Comparison of ENCODE assay signal across 1 mouse cellular context in genomic region chr3:96579885-96580454, GRCm38 (mm10).
TF ChIP-seq lines count a peak whose summit lies in the region.

No protein-coding gene starts in this region.

TF ChIP-seq in MEL, 35 proteins besides CTCF, POLR2A, EP300 and RAD21:
- TF ChIP-seq NELFE (IDR thresholded peaks at IDR 0.05; ENCODE audit: low read depth, low read length): peak; percentile 72
- peak; percentile 100 for TF ChIP-seq ZC3H11A (IDR thresholded peaks at IDR 0.05; ENCODE audit: low read depth, low read length)
- peak; percentile 73 for TF ChIP-seq TBP (IDR thresholded peaks at IDR 0.05; ENCODE audit: low read depth, low read length)
- TF ChIP-seq ELF1 (IDR thresholded peaks at IDR 0.05; ENCODE audit: low read depth, low read length): peak; percentile 88
- TF ChIP-seq BHLHE40 (IDR thresholded peaks at IDR 0.05; ENCODE audit: borderline replicate concordance, low read depth, low read length): peak; percentile 59; the same call in 1 of the 2 replicates
- TF ChIP-seq MXI1 (IDR thresholded peaks at IDR 0.05; ENCODE audit: low read depth, low read length): peak; percentile 92
- peak; percentile 60; the same call in 1 of the 2 replicates for TF ChIP-seq USF1 (IDR thresholded peaks at IDR 0.05; ENCODE audit: low read depth, low read length)
- peak; percentile 20; the same call in 1 of the 2 replicates for TF ChIP-seq NRF1 (IDR thresholded peaks at IDR 0.05; ENCODE audit: insufficient read depth, low read depth, low read length, poor library complexity, severe bottlenecking)
- peak; percentile 94 for TF ChIP-seq RCOR1 (IDR thresholded peaks at IDR 0.05; ENCODE audit: low read depth, low read length)
- no peak; the same call in 1 of the 2 replicates for TF ChIP-seq ZMIZ1 (IDR thresholded peaks at IDR 0.05; ENCODE audit: low read depth, low read length)
- TF ChIP-seq CHD1 (IDR thresholded peaks at IDR 0.05; ENCODE audit: low read depth, low read length): no peak
- TF ChIP-seq TCF12 (IDR thresholded peaks at IDR 0.05; ENCODE audit: low read depth, low read length): peak; percentile 57; the same call in 1 of the 2 replicates
- TF ChIP-seq KAT2A (conservative IDR thresholded peaks at IDR 0.05; ENCODE audit: low read depth, low read length): no peak
- TF ChIP-seq MAZ (IDR thresholded peaks at IDR 0.05; ENCODE audit: low read depth, low read length): peak; percentile 88
- TF ChIP-seq ETS1 (IDR thresholded peaks at IDR 0.05; ENCODE audit: low read depth, low read length): peak; percentile 68
- no peak for TF ChIP-seq ZKSCAN1 (IDR thresholded peaks at IDR 0.05; ENCODE audit: low read depth, low read length)
- no peak for TF ChIP-seq GABPA (IDR thresholded peaks at IDR 0.05; ENCODE audit: low read depth, low read length)
- TF ChIP-seq GATA1 (IDR thresholded peaks at IDR 0.05; ENCODE audit: low read depth, low read length): peak; percentile 100
- no peak for TF ChIP-seq USF2 (IDR thresholded peaks at IDR 0.05; ENCODE audit: borderline replicate concordance in 1 of 2, insufficient read depth in 1 of 2, low read depth in 1 of 2, low read length in 2 of 2)
- peak; percentile 98 for TF ChIP-seq SIN3A (IDR thresholded peaks at IDR 0.05; ENCODE audit: low read length)
- peak; percentile 84 for TF ChIP-seq JUND (IDR thresholded peaks at IDR 0.05; ENCODE audit: low read depth, low read length)
- peak; percentile 63; the same call in 1 of the 2 replicates for TF ChIP-seq ZNF384 (IDR thresholded peaks at IDR 0.05; ENCODE audit: low read depth, low read length)
- peak; percentile 49 for TF ChIP-seq TAL1 (IDR thresholded peaks at IDR 0.05; ENCODE audit: low read length)
- peak; percentile 78 for TF ChIP-seq HCFC1 (IDR thresholded peaks at IDR 0.05; ENCODE audit: low read depth, low read length)
- peak; percentile 100 for TF ChIP-seq SMC3 (IDR thresholded peaks at IDR 0.05; ENCODE audit: low read depth, low read length)
- TF ChIP-seq MYC (IDR thresholded peaks at IDR 0.05; ENCODE audit: low read depth, low read length): peak; percentile 80
- peak; percentile 61; the same call in 1 of the 2 replicates for TF ChIP-seq POLR2AphosphoS2 (IDR thresholded peaks at IDR 0.05; ENCODE audit: low read length)
- peak; percentile 91 for TF ChIP-seq MAX (IDR thresholded peaks at IDR 0.05; ENCODE audit: low read length)
- no peak for TF ChIP-seq CHD2 (IDR thresholded peaks at IDR 0.05; ENCODE audit: low read length)
- TF ChIP-seq POLR2AphosphoS5 (IDR thresholded peaks at IDR 0.05; ENCODE audit: borderline replicate concordance, low read depth, low read length): peak; percentile 60; the same call in 1 of the 2 replicates
- no peak for TF ChIP-seq E2F4 (IDR thresholded peaks at IDR 0.05; ENCODE audit: borderline replicate concordance, low read depth, low read length)
